Comparison of ENCODE assay signal across 14 mouse cellular contexts in genomic region chr1:39281888-39282287, GRCm38 (mm10).
DNase-seq lines count a peak whose midpoint lies in the region; ATAC-seq and TF ChIP-seq lines count a peak whose summit lies in the region.
"Had no signal": no experiment of that assay in that cellular context is flagged by ENCODE, and none has a peak within 500 bp of the region (broad histone marks: within the 10 kb centered on the region; RNA-seq: fewer than 3 reads in every experiment).

No protein-coding gene starts in this region.

- H3K79me3 ChIP-seq in C2C12 (ENCODE audit: low read depth): no peaks in the 10 kb centered on the region

- no peak overlapping the region for H3ac ChIP-seq in C2C12 (ENCODE audit: control insufficient read depth, insufficient read length, low read depth)

- no peak overlapping the region for H3K9ac ChIP-seq in heart, embryonic 15.5 days
- H3K9ac ChIP-seq in midbrain, embryonic 11.5 days (ENCODE audit: low read length): no peak overlapping the region
- H3K9ac ChIP-seq: forebrain, embryonic 12.5 days; limb, embryonic 15.5 days had no signal

- H3K9me3 ChIP-seq in heart, embryonic 15.5 days (replicated peaks): no peaks in the 10 kb centered on the region
- H3K9me3 ChIP-seq in midbrain, embryonic 11.5 days (ENCODE audit: control insufficient read depth, low read length): no peaks in the 10 kb centered on the region
- H3K9me3 ChIP-seq: forebrain, embryonic 12.5 days; limb, embryonic 15.5 days had no signal

- H3K27ac ChIP-seq in heart, embryonic 15.5 days: peak overlapping the region; percentile 68
- no peak overlapping the region for H3K27ac ChIP-seq in midbrain, embryonic 11.5 days (ENCODE audit: low read depth, low read length)
- H3K27ac ChIP-seq: forebrain, embryonic 12.5 days; limb, embryonic 15.5 days; stomach, postnatal 0 days had no signal

- in situ Hi-C loops in Patski (cut with MboI; ENCODE audit: low pct_unique_long_range_greater_than_20kb): no loop called here

- peaks cover 27% of the 10 kb centered on the region for H3K4me1 ChIP-seq in heart, embryonic 15.5 days (replicated peaks)
- no peaks in the 10 kb centered on the region for H3K4me1 ChIP-seq in midbrain, embryonic 11.5 days (ENCODE audit: control insufficient read depth, insufficient read depth, low read length)
- H3K4me1 ChIP-seq: limb, embryonic 15.5 days had no signal

- no peaks in the 10 kb centered on the region for H3K27me3 ChIP-seq in heart, embryonic 15.5 days
- H3K27me3 ChIP-seq in C2C12 (ENCODE audit: control insufficient read depth, insufficient read depth, insufficient read length) (no peaks in the 10 kb centered on the region), Patski (no peaks in the 10 kb centered on the region)
- no peaks in the 10 kb centered on the region for H3K27me3 ChIP-seq in midbrain, embryonic 11.5 days (ENCODE audit: control insufficient read depth, insufficient read depth, low read length)
- H3K27me3 ChIP-seq: forebrain, embryonic 12.5 days; limb, embryonic 15.5 days had no signal

- H3K79me2 ChIP-seq in C2C12 (ENCODE audit: control insufficient read depth, insufficient read depth): no peaks in the 10 kb centered on the region

- POLR2A ChIA-PET in Patski (lab: Charles Lee): no interaction called here

- no peaks in the 10 kb centered on the region for H3K36me3 ChIP-seq in heart, embryonic 15.5 days
- H3K36me3 ChIP-seq in C2C12 (ENCODE audit: control insufficient read depth, insufficient read depth): no peaks in the 10 kb centered on the region
- H3K36me3 ChIP-seq in midbrain, embryonic 11.5 days (ENCODE audit: control insufficient read depth, insufficient read depth, low read length): no peaks in the 10 kb centered on the region
- H3K36me3 ChIP-seq: forebrain, embryonic 12.5 days; limb, embryonic 15.5 days had no signal

- H3K4me3 ChIP-seq in heart, embryonic 15.5 days: no peak overlapping the region
- H3K4me3 ChIP-seq in C2C12 (ENCODE audit: insufficient read depth, poor library complexity, severe bottlenecking): no peak overlapping the region
- H3K4me3 ChIP-seq in midbrain, embryonic 11.5 days (ENCODE audit: low read depth, low read length): no peak overlapping the region
- H3K4me3 ChIP-seq: forebrain, embryonic 12.5 days; limb, embryonic 15.5 days had no signal

- CTCF ChIA-PET in Patski (lab: Charles Lee): no interaction called here

- no peak for DNase-seq in heart, adult 11 months
- peak; percentile 73 for DNase-seq in Patski (ENCODE audit: low read depth, low spot score)
- no peak for DNase-seq in midbrain, embryonic 11.5 days (ENCODE audit: low spot score, missing footprints)
- DNase-seq in cerebellum, postnatal 14 days: no peak
- no peak for DNase-seq in cerebellum, adult 8-10 months
- DNase-seq: gastrocnemius, postnatal 25 days; kidney, adult 2 months had no signal

- 71% methylated on average over 5 of the region's 5 CpGs for WGBS in heart, embryonic 15.5 days
- 87% methylated on average over 5 of the region's 5 CpGs for WGBS in midbrain, embryonic 11.5 days

- no peak for ATAC-seq in heart, embryonic 15.5 days (replicated peaks; ENCODE audit: insufficient number of reproducible peaks, insufficient read depth, low FRiP score, low read depth)
- peak; percentile 91 for ATAC-seq in Patski
- peak; percentile 47 for ATAC-seq in inflammation-experienced regulatory T-cells, adult 6 months
- no peak for ATAC-seq in midbrain, embryonic 11.5 days (ENCODE audit: low FRiP score)
- ATAC-seq: hindbrain, embryonic 16.5 days had no signal

- H3K4me2 ChIP-seq in heart, embryonic 15.5 days: peak overlapping the region; percentile 22
- H3K4me2 ChIP-seq in midbrain, embryonic 11.5 days: no peak overlapping the region
- H3K4me2 ChIP-seq: forebrain, embryonic 12.5 days; limb, embryonic 15.5 days had no signal

- TF ChIP-seq CTCF in C2C12 (IDR thresholded peaks at IDR 0.05; ENCODE audit: control insufficient read depth, insufficient read depth, insufficient read length) (no peak), Patski (IDR thresholded peaks at IDR 0.05) (no peak)

TF ChIP-seq in C2C12, 6 proteins besides CTCF, POLR2A, EP300 and RAD21:
- peak; percentile 99 for TF ChIP-seq USF1 (IDR thresholded peaks at IDR 0.05; ENCODE audit: low read depth)
- TF ChIP-seq MAX (IDR thresholded peaks at IDR 0.05): peak; percentile 82
- TF ChIP-seq FOSL1 (IDR thresholded peaks at IDR 0.05; ENCODE audit: insufficient read depth, low read length, poor library complexity, severe bottlenecking): no peak
- no peak for TF ChIP-seq CEBPB (IDR thresholded peaks at IDR 0.05; ENCODE audit: low read depth)
- TF ChIP-seq MYOD1 (IDR thresholded peaks at IDR 0.05; ENCODE audit: control insufficient read depth, insufficient read length, low read depth): peak; percentile 97
- no peak for TF ChIP-seq MYOG (IDR thresholded peaks at IDR 0.05; ENCODE audit: control insufficient read depth, extremely low read depth, insufficient read length)
TF ChIP-seq in C2C12: peak in this region for 3.

Comparison
In these comparisons a context has a peak if more than half of its experiments do, and no peak if none do; other contexts are left out.
1. ATAC-seq: peak in Patski (single experiment) and inflammation-experienced regulatory T-cells, adult 6 months (single experiment); none in heart, embryonic 15.5 days (single experiment) and midbrain, embryonic 11.5 days (single experiment).